Mouse (Mus musculus): ENCODE data around the gene Glyctk.

Glyctk gene

GRCm38 (mm10) chr9:106158037-106158491 lies at the start of gene Glyctk:
Glyctk (minus strand) TSS chr9:106158138.
- no peak for DNase-seq (ENCODE audit: low read depth)

- DNase-seq (ENCODE audit: low read depth), result no peak
These were observed 48.6 kb upstream of the Glyctk start for GRCm38 (mm10) chr9:106206515-106206914.

GRCm38 (mm10) chr9:106205713-106206290 lies 47.9 kb upstream of the Glyctk start:
- DNase-seq (ENCODE audit: low read depth), result no peak

- DNase-seq (ENCODE audit: low read depth), result no peak
These were observed 46.3 kb upstream of the Glyctk start for GRCm38 (mm10) chr9:106203990-106204851.

GRCm38 (mm10) chr9:106202819-106203636 lies 45.1 kb upstream of the Glyctk start, which contains the start of gene Twf2:
Twf2 (plus strand) TSS chr9:106203108.
- peak; percentile 78 for DNase-seq (ENCODE audit: low read depth)

GRCm38 (mm10) chr9:106201895-106202294 lies 44.0 kb upstream of the Glyctk start:
- DNase-seq (ENCODE audit: low read depth), result no peak

GRCm38 (mm10) chr9:106199535-106200272 lies 41.8 kb upstream of the Glyctk start, which contains the start of gene Ppm1m:
Ppm1m (minus strand) TSS chr9:106199746.
- no peak for DNase-seq (ENCODE audit: low read depth)

- no peak for DNase-seq (ENCODE audit: low read depth)
These were observed 41.1 kb upstream of the Glyctk start for GRCm38 (mm10) chr9:106198962-106199458.

- DNase-seq (ENCODE audit: low read depth), result no peak
These were observed 39.8 kb upstream of the Glyctk start for GRCm38 (mm10) chr9:106197732-106198131.

GRCm38 (mm10) chr9:106197081-106197713 lies 39.3 kb upstream of the Glyctk start:
- DNase-seq (ENCODE audit: low read depth), result no peak

GRCm38 (mm10) chr9:106195693-106196092 lies 37.8 kb upstream of the Glyctk start:
- DNase-seq (ENCODE audit: low read depth), result no peak

- DNase-seq (ENCODE audit: low read depth), result no peak
These were observed 36.2 kb upstream of the Glyctk start for GRCm38 (mm10) chr9:106193930-106194807.

- no peak for DNase-seq (ENCODE audit: low read depth)
These were observed 35.1 kb upstream of the Glyctk start for GRCm38 (mm10) chr9:106192998-106193397.

GRCm38 (mm10) chr9:106192024-106192423 lies 34.1 kb upstream of the Glyctk start:
- DNase-seq (ENCODE audit: low read depth), result no peak

GRCm38 (mm10) chr9:106191355-106191754 lies 33.4 kb upstream of the Glyctk start:
- DNase-seq (ENCODE audit: low read depth), result no peak

- no peak for DNase-seq (ENCODE audit: low read depth)
These were observed 26.1 kb upstream of the Glyctk start for GRCm38 (mm10) chr9:106183996-106184395.

- no peak for DNase-seq (ENCODE audit: low read depth)
These were observed 24.2 kb upstream of the Glyctk start for GRCm38 (mm10) chr9:106182146-106182545.

GRCm38 (mm10) chr9:106179964-106180363 lies 22.0 kb upstream of the Glyctk start:
- no peak for DNase-seq (ENCODE audit: low read depth)

- no peak for DNase-seq (ENCODE audit: low read depth)
These were observed 21.5 kb upstream of the Glyctk start for GRCm38 (mm10) chr9:106179454-106179853.

GRCm38 (mm10) chr9:106177799-106178198 lies 19.9 kb upstream of the Glyctk start:
- DNase-seq (ENCODE audit: low read depth), result no peak
